Mouse (Mus musculus): ENCODE results near the gene Nsg2.
"Not testable (repeated sequence)": the region's sequence is repeated elsewhere in the genome, so short reads cannot be mapped to it uniquely, and the experiment has no call there.

Gene Nsg2

GRCm38 (mm10) chr11:32000281-32000680, at the start of gene Nsg2:
Nsg2 (plus strand) TSS chr11:32000463.
- peak; percentile 14 to 74 for DNase-seq (ENCODE audit: low spot score in 2 of 2)

- DNase-seq (ENCODE audit: low spot score in 2 of 2), result no peak
Observed at GRCm38 (mm10) chr11:31960071-31960470, 40.2 kb upstream of the Nsg2 start.

- no peak for DNase-seq (ENCODE audit: low spot score in 2 of 2)
Observed at GRCm38 (mm10) chr11:31963993-31964392, 36.3 kb upstream of the Nsg2 start.

GRCm38 (mm10) chr11:31965256-31966134, 34.8 kb upstream of the Nsg2 start, which contains the start of gene 4930524B15Rik:
4930524B15Rik (plus strand) TSS chr11:31965592.
- DNase-seq (ENCODE audit: low spot score in 2 of 2), result no peak

- DNase-seq (ENCODE audit: low spot score in 2 of 2), result no peak
Observed at GRCm38 (mm10) chr11:31974132-31974531, 26.1 kb upstream of the Nsg2 start.

DNA sequence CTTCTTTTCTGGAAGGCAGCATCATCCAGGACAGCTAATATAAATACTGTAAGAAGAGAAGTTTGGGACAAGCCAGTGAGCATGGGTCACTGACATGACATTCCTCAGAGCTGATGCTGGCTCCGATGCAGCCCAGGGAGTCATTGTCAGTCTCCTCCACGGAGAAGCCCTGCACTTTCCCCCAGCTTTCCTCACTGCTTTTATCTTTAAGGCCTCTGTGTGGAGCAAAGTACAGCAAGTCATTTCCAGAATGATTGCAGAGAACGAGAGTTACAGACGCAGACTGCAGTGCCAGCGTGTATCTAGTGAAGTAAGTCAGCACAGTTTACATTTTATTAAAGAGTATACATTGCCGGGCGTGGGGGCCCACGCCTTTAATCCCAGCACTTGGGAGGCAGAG, 25.4 kb upstream of the Nsg2 start:
- DNase-seq (ENCODE audit: low spot score in 2 of 2), result no peak

- DNase-seq (ENCODE audit: low spot score in 2 of 2), result no peak
Observed at GRCm38 (mm10) chr11:31975678-31976077, 24.6 kb upstream of the Nsg2 start.

DNA sequence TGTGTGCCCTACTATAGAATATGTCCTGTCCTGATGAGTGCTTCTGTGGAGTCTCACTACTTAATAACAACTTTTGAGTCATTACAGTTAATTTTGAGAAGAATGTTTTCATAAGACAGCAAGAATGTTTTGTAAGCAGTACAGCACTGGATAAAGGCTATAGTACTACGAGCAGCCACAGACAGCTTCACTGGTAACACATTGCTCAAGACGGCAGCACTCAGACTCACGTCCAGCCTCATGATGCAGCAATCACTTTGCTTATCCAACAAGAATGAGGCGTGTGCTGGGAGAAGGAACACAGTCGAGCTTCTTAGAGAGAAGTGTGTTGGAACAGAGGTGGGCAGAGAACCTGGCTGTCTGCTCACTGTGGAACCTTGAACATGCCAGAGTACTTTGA, 24.1 kb upstream of the Nsg2 start:
- no peak for DNase-seq (ENCODE audit: low spot score in 2 of 2)

GRCm38 (mm10) chr11:31980089-31980488, 20.2 kb upstream of the Nsg2 start:
- DNase-seq (ENCODE audit: low spot score in 2 of 2), result not testable (repeated sequence)

DNA sequence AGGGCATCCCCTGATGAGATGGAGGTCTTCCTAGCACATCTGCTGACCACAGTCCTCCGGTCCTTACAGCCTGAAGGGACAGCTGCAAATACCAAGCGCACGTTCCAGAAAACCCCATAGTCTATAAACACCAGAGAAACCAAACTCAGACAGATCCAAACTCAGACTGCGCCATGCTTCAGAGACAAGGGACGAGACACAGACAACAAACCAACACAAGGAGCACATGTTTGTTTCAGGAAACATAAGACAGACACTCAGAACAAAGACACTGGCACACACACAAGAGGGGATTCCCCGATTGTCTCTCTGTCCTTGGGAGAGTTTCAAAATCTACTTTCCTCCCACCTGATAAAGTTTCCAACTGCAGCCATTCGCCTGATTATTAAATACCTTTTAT, 18.4 kb upstream of the Nsg2 start:
- DNase-seq (ENCODE audit: low spot score in 2 of 2), result no peak

DNA sequence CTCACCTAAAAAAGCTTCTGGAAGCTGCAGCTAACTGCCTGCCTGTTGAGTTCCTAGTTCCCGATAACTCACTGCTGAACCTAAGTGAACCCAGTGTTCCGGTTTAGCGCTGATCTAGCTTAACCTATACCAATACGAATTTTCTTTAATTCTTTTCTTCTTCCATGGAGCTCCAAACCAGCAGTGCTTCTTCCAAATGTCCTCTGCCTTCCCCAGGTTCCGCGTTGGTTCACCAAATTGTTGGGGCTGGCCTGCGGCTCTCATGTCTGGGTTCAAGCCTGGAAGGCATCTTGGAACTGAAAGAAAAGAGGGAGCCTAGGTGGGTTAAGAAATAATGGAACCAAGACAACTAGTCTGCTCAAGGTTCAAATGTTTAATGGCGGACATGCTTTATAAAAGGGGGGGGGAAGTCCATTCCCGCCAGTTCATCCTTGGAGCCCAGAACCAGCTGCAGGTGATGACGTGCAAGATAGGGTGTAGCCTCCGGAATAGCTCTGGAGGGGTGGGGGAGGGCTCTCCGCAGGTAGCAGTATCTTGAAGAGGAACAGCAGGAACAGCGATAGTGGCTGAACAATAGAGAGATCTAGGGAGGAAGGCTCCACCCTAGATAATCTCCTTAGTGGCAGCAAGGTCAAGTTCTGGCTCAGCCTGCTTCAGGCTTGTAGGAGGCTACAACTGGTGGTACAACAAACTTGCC, 17.9 kb upstream of the Nsg2 start:
- not testable (repeated sequence) for DNase-seq (ENCODE audit: low spot score in 2 of 2)

DNA sequence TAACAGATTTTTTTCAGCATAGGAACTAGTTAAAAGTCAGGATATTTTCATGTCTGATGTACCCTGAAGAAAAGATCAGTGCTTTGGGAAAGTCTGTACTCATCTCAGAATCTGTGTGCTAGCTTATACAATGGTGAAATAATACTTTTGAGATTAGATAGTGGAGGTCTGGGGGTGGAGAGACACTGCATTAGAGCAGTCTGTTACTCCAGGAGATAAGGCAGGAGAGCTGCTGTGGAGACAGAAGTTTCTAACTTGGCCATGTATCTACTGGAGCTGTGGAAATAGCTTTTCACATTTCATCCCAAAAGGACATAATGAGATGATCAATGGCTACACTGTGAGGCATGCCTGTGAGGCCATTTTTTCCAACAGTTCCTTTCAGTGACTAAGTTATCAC, 17.0 kb upstream of the Nsg2 start:
- no peak for DNase-seq (ENCODE audit: low spot score in 2 of 2)

GRCm38 (mm10) chr11:31984786-31985185, 15.5 kb upstream of the Nsg2 start:
- no peak for DNase-seq (ENCODE audit: low spot score in 2 of 2)

DNA sequence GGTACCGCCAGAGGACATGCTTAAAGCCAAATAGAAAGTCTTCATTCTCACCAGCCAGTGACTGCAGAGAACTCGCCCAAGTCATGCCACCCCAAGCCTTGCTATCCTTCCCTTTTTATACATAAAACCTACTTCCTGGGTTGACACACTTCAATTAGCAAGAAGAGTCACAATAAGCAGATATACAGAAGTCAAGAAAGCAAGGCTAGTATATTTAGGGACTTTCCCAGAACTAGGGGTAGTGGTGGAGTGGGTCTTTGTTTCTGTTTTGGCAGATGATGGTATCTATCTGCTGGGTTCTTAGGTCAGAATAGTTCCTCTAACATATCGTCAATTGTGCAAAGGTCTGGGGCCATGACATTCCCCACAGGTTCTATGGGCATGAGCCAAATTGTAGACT, 7.7 kb upstream of the Nsg2 start:
- DNase-seq (ENCODE audit: low spot score in 2 of 2), result no peak

DNA sequence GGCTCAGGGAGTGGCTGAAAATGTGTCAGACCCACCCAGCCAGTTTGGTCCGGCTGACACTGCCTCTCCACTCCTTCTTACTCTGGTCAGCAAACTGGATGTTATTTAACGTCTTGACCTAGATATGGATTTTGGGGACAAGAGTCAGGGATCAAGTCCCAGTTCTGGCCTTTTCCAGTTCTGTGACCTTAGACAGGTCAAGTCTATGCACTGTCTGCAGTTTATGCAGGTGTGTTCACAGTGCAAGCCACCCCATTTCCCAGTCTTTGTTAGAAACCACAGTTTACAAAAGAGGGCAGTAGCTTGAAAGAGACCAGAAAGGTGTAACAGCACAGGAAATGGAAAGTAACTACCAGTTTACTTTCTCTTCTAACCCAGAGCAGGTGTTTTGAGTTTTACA, 547 bp upstream of the Nsg2 start:
- DNase-seq (ENCODE audit: low spot score in 2 of 2), result no peak

- DNase-seq (ENCODE audit: low spot score in 2 of 2), result no peak
Observed at GRCm38 (mm10) chr11:32001181-32001910, 1.1 kb downstream of the Nsg2 start.

- no peak for DNase-seq (ENCODE audit: low spot score in 2 of 2)
Observed at GRCm38 (mm10) chr11:32002670-32003072, 2.4 kb downstream of the Nsg2 start.

- not testable (repeated sequence) for DNase-seq (ENCODE audit: low spot score in 2 of 2)
Observed at GRCm38 (mm10) chr11:32008049-32008448, 7.8 kb downstream of the Nsg2 start.

DNA sequence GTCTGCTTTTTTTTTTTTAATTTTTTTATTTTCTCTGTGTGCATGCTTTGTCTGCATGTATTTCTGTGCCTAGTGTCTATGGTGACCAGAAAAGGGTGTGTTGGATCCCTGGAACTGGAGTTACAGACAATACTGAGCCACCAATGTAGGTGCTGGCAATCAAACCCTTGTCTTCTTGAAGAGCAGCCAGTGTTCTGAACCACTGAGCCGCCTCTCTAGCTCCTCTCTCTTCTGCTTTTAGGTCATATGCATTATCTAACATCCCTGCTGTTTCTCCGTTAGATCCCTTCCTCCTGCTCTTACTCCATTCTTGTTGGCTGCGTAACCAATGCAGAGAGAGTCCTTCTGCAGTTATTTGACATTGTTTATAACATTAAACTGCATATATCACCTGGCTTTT, 8.6 kb downstream of the Nsg2 start:
- no peak for DNase-seq (ENCODE audit: low spot score in 2 of 2)

GRCm38 (mm10) chr11:32009961-32010662, 9.8 kb downstream of the Nsg2 start:
- no peak for DNase-seq (ENCODE audit: low spot score in 2 of 2)

DNA sequence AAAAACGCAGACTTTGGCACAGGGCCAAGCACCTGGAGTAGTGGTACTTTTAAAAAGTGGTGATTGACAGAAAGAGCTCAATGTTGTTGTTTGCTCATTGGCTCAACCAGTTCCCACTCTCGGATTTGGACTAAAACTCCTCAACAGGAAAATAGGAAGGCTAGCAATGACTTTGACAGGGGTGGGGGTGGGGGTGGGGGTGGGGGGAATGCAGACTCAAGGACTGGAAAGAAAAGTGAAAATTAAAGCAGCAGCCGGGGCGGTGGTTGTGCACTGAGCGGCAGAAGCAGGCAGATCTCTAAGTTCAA, 10.4 kb downstream of the Nsg2 start:
- peak in 1 of 2 experiments; percentile 62 for DNase-seq (ENCODE audit: low spot score in 2 of 2)
